Mouse (Mus musculus) small intestine, adult 2 months (tissue): ENCODE data around the gene Apobec1.

Source experiments
- CTCF ChIP-seq: fragments of 200-500 bp; IDR thresholded peaks from 2 replicates; pipeline ENCODE4 v1.5.1; 2012; ENCODE audit warnings: low read depth, mild to moderate bottlenecking, control low read depth, inconsistent platforms, low read length, moderate library complexity, mixed read lengths; ENCODE audit not compliant: insufficient replicate concordance, insufficient read length; ENCODE audit errors: extremely low read depth
- POLR2A ChIP-seq: fragments of 200-500 bp; IDR thresholded peaks from 2 replicates; pipeline ENCODE4 v1.6.1; 2012; ENCODE audit warnings: low read depth, mild to moderate bottlenecking, control low read depth, inconsistent platforms, low read length, moderate library complexity

DNA sequence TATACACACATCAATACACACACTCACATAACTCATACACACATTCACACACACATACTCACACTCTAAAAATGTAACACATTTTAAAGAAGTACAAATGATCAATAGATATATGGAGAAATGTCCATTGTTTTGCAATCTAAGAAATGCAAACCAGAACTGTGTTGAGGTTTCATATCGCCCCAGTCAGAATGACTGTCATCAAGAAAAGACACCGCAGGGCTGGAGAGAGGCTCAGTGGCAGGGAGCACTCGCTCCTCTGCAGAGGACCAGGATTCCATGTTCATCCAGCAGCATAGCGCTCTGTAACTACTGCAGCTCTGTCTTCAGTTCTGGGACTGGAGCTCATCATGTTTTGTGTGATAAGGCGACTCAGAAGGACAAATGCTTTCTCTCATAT is 58.7 kb downstream of the Apobec1 start:
- TF ChIP-seq CTCF (no peak), POLR2A (no peak)
